Mouse (Mus musculus) hindbrain, embryonic 15.5 days (tissue): ENCODE data around the gene Pde11a. TPM values are rescaled to one million over a fixed set of nuclear protein-coding genes. Genes with fewer than 3 reads are reported as not detected.

Experiments
- ATAC-seq: fragments of 200-750 bp; cut with Nextera tagmentation; 2 replicates; pipeline ENCODE4 v1.8.0; 2017; ENCODE audit warnings: low read depth, moderate number of reproducible peaks, moderate TSS enrichment; ENCODE audit not compliant: low FRiP score
- H3K27ac ChIP-seq: fragments of 300-500 bp; sonication (generic); replicated peaks from 2 replicates; pipeline ENCODE4 v1.5.1; 2015; ENCODE audit warnings: mild to moderate bottlenecking, inconsistent platforms
- H3K27me3 ChIP-seq: fragments of 300-500 bp; sonication (generic); 2 replicates; pipeline ENCODE4 v1.6.1; 2015; ENCODE audit warnings: control low read depth, inconsistent platforms
- H3K36me3 ChIP-seq: fragments of 300-500 bp; sonication (generic); 2 replicates; pipeline ENCODE4 v1.6.1; 2015; ENCODE audit warnings: control low read depth, inconsistent platforms
- H3K4me1 ChIP-seq: fragments of 300-500 bp; sonication (generic); replicated peaks from 2 replicates; pipeline ENCODE4 v1.6.1; 2015; ENCODE audit warnings: control low read depth, inconsistent platforms
- H3K4me2 ChIP-seq: fragments of 300-500 bp; sonication (generic); 2 replicates; pipeline ENCODE4 v1.6.1; 2015; ENCODE audit warnings: moderate library complexity, mild to moderate bottlenecking, inconsistent platforms
- H3K4me3 ChIP-seq: fragments of 300-500 bp; sonication (generic); 2 replicates; pipeline ENCODE4 v1.5.1; 2015; ENCODE audit warnings: mild to moderate bottlenecking, inconsistent platforms
- H3K9ac ChIP-seq: fragments of 300-500 bp; sonication (generic); 2 replicates; pipeline ENCODE4 v1.6.1; 2015; ENCODE audit warnings: inconsistent platforms
- H3K9me3 ChIP-seq: fragments of 300-500 bp; sonication (generic); 2 replicates; pipeline ENCODE4 v1.6.1; 2016; ENCODE audit warnings: control low read depth, inconsistent platforms
- WGBS: fragments of 180-500 bp; shearing (Covaris S2); methylation state at CpG from one replicate; pipeline ENCODE4 v1.1.7; 2015; 5-methylcytosine and 5-hydroxymethylcytosine counted together
- microRNA-seq: library from miRNA; unstranded; fragments of <30 nt; microRNA quantifications from one replicate; pipeline ENCODE4, GENCODE M21; 2016
- polyA plus RNA-seq: library from polyadenylated mRNA; unstranded; fragments of >200 nt; fragmentation: Nextera tagmentation; extraction: Ambion mirVana; gene quantifications from 2 replicates; pipeline ENCODE4 v1.2.1, GENCODE M21; 2015

The Pde11a gene
- polyA plus RNA-seq, 1 experiment from 2014 or later: 1.6 TPM

DNA sequence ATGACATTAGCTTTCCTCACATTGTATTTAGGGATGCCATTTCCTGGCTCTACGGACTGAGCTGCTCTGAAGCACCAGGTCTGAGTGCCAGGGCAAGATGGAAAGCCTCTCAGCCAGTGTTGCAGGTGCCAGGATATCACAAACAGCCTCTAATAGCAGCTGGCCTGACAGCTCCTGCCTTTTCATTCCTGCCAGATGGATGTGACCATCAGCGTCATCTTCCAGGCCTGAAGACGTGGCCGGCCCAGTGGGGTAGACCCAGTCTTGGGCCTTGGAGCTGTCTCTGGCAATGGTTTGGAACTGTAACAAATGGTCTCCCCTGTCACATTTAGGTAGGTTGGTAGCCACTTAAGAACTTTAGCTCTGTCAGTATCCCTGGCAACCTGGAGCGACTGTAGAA lies 385.3 kb downstream of the Pde11a start:
- peaks cover 1% of the 10 kb centered on the region; the same call in 1 of the 2 replicates for H3K4me1 ChIP-seq
- no peaks in the 10 kb centered on the region for H3K36me3 ChIP-seq
- WGBS: 87% methylated on average over 5 of the region's 5 CpGs
- H3K9me3 ChIP-seq: no peaks in the 10 kb centered on the region
- H3K27me3 ChIP-seq: no peaks in the 10 kb centered on the region
- no peak overlapping the region for H3K27ac ChIP-seq
- no peak overlapping the region for H3K4me3 ChIP-seq
- no peak for ATAC-seq
- no peak overlapping the region for H3K4me2 ChIP-seq
- H3K9ac ChIP-seq: no peak overlapping the region

DNA sequence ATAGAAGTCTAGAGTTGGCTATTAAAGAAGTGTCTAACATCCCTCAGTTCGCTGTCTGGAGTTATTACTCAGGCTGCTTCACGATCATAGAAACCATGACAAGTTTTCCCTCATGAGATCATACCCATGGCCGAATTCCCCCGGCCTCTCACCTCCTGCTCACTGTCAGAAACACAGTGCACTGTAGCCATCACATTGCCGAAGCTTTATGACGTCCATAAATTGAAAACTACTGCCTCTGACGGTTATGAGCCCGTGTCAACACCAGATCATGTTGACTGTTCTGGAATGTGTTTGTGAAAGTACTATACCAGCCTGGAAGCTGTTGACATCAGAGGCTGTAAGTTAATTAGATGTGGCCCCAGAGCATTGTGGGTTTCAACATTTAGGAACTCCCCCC lies 387.9 kb downstream of the Pde11a start:
- 92% methylated on average over 8 of the region's 8 CpGs for WGBS
- no peaks in the 10 kb centered on the region for H3K9me3 ChIP-seq
- no peaks in the 10 kb centered on the region for H3K4me1 ChIP-seq
- no peaks in the 10 kb centered on the region for H3K27me3 ChIP-seq
- H3K4me3 ChIP-seq: no peak overlapping the region
- no peak for ATAC-seq
- no peak overlapping the region for H3K9ac ChIP-seq
- H3K36me3 ChIP-seq: no peaks in the 10 kb centered on the region
- no peak overlapping the region for H3K27ac ChIP-seq
- H3K4me2 ChIP-seq: no peak overlapping the region

Small RNA genes within 50 kb of the gene (microRNA-seq; reads per million reads assigned to microRNA genes)
- not detected for gene Gm44337

Other genes with a start within 250 kb of the Pde11a start
- 0.26 TPM in 1 of 2 replicates, not detected in the other for gene Cyct, start 21.7 kb upstream of the Pde11a start, polyA plus RNA-seq
- 16.5 and 19.0 TPM in 2 replicates for gene Rbm45, start 31.2 kb upstream of the Pde11a start, polyA plus RNA-seq
- gene Osbpl6, start 67.7 kb upstream of the Pde11a start, polyA plus RNA-seq: 27.2 and 28.0 TPM in 2 replicates